Comparison of ENCODE assay signal across 9 mouse cellular contexts in the genomic region with DNA sequence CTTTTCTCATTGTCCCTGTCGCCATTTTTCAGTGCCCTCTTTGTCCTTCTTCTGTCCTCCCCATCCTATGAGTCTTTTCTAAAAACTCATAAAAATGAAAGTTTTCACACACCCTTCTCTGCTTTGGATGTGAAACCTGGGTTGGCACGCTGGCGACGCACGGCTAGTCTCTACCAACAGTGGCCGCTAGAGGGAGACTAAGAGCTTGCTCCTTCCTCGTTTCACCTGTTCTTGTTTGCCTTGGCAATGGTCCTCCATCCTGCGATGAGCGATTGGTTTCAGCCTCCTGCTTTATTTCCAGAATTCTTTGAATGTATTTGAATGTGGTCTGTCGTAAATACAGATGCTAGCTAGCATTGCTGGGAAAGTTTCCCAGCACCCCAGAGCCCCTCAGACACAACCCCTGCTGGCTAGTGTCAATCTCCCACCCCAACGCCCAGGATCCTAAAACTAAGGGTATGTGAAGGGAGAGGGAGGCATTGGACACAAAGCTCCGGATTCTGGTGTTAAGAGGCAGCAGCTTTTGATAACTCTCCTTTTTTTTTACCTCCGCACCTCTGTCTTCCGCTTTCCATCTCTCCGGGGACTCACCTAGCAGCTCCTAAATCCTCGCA.
A peak's percentile ranks its signal among the peaks of the same experiment; 100 is the strongest.
DNase-seq lines count a peak whose midpoint lies in the region; ATAC-seq and TF ChIP-seq lines count a peak whose summit lies in the region.
"Had no signal": no experiment of that assay in that cellular context is flagged by ENCODE, and none has a peak within 500 bp of the region (broad histone marks: within the 10 kb centered on the region; RNA-seq: fewer than 3 reads in every experiment).

No protein-coding gene starts in this region.

- ATAC-seq in hindbrain, embryonic 16.5 days = peak; percentile 84
- peak; percentile 78 for ATAC-seq in megakaryocyte, adult 5-6 weeks (ENCODE audit: poor library complexity, severe bottlenecking)

- H3K9ac ChIP-seq in hindbrain, embryonic 16.5 days (ENCODE audit: low read depth, low read length) = no peak overlapping the region

- H3K9me3 ChIP-seq in hindbrain, embryonic 16.5 days (ENCODE audit: control insufficient read depth, low read length) = no peaks in the 10 kb centered on the region

- peak; percentile 79 for DNase-seq in NIH3T3 (ENCODE audit: low read depth)
- peak; percentile 90 to 93 for DNase-seq in cerebellum, postnatal 14 days
- peak; percentile 79 for DNase-seq in gastrocnemius, adult 2 months
- peak; percentile 74 to 75 for DNase-seq in layer of hippocampus, postnatal 36 days
- peak; percentile 78 for DNase-seq in right cerebral cortex, adult 18-20 months
- DNase-seq in urinary bladder, adult 2 months (ENCODE audit: low spot score) = peak; percentile 28

- intact Hi-C loops in gastrocnemius, adult 2 months (cut with DNase I) = loop anchor here (1.0 to 5.0 kb wide), 2 partner anchors 42 to 264 kb away; no protein-coding TSS in a partner anchor

- 33% methylated on average over 16 of the region's 16 CpGs for WGBS in hindbrain, embryonic 16.5 days

- peak; percentile 99; the same call in 1 of the 2 replicates for TF ChIP-seq CTCF in gastrocnemius, adult 2 months (IDR thresholded peaks at IDR 0.05)

- H3K4me3 ChIP-seq in gastrocnemius, adult 2 months = peak overlapping the region; percentile 17; the same call in 1 of the 2 replicates
- no peak overlapping the region for H3K4me3 ChIP-seq in hindbrain, embryonic 16.5 days (ENCODE audit: low read length)

- no peak overlapping the region for H3K27ac ChIP-seq in gastrocnemius, adult 2 months
- H3K27ac ChIP-seq in hindbrain, embryonic 16.5 days (ENCODE audit: low read depth, low read length) = no peak overlapping the region
- H3K27ac ChIP-seq: macrophage had no signal

- no peaks in the 10 kb centered on the region for H3K4me1 ChIP-seq in hindbrain, embryonic 16.5 days (ENCODE audit: control insufficient read depth, insufficient read depth, low read depth, low read length)

- no peaks in the 10 kb centered on the region for H3K36me3 ChIP-seq in hindbrain, embryonic 16.5 days (ENCODE audit: control insufficient read depth, insufficient read depth, low read length)

- no peaks in the 10 kb centered on the region for H3K27me3 ChIP-seq in hindbrain, embryonic 16.5 days (replicated peaks; ENCODE audit: control insufficient read depth, insufficient read depth, low read length)

- H3K4me2 ChIP-seq in hindbrain, embryonic 16.5 days (ENCODE audit: low read length) = 0 out of 2 replicates have a peak overlapping the region, but pooled peaks have one; percentile 27

Comparison
In these comparisons a context has a peak if more than half of its experiments do, and no peak if none do; other contexts are left out.
1. DNase-seq: peak in every context shown above with its lines; median percentile 92 in cerebellum, postnatal 14 days; 79 in NIH3T3; 79 in gastrocnemius, adult 2 months; 78 in right cerebral cortex, adult 18-20 months; 74 in layer of hippocampus, postnatal 36 days; 28 in urinary bladder, adult 2 months.